Mouse (Mus musculus): ENCODE data around the gene Cldn16. TPM values are rescaled to one million over a fixed set of nuclear protein-coding genes. Genes with fewer than 3 reads are reported as not detected.

Cldn16 gene
- total and polyA plus RNA-seq, 2 experiments, result not detected

DNA sequence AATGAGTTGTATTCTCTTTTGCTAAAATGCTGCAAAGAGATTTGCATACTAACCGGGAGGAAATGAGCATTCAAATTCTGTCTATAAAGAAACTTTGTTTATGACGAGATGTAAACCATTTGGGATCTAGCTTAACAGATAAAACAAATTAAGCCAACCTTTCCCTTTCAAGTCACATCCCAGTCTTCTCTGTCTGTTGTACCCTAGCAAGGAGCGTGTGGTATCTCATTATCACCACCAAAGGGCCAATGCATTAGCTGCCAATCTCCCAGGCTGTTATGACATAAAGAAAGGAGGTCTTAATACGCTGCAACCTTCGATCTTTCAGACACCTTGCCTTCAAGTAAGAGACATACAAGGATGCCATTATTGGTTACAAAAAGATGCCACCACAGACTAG is 62.9 kb downstream of the Cldn16 start:
- Histone ChIP-seq H3K27ac (replicated peaks; ENCODE audit: insufficient read depth, low read depth, low read length) (no peak overlapping the region), H3K79me2 (ENCODE audit: control insufficient read depth, insufficient read depth, low read length) (no peaks in the 10 kb centered on the region), H3K4me1 (ENCODE audit: control insufficient read depth, insufficient read depth, low read length) (peaks cover 4% of the 10 kb centered on the region; the same call in 1 of the 2 replicates), H3K4me3 (ENCODE audit: insufficient read depth, low read depth, low read length) (no peak overlapping the region), H3K9ac (ENCODE audit: low read depth, low read length) (no peak overlapping the region), H3K27me3 (ENCODE audit: control insufficient read depth, insufficient read depth, low read length) (no peaks in the 10 kb centered on the region), H3K36me3 (ENCODE audit: control insufficient read depth, insufficient read depth, low read length) (no peaks in the 10 kb centered on the region)
- DNase-seq (ENCODE audit: extremely low read depth, low read depth, low spot score), result no peak
- TF ChIP-seq CTCF (IDR thresholded peaks at IDR 0.05; ENCODE audit: low read depth, low read length), result no peak
- no peak for TF ChIP-seq POLR2A (IDR thresholded peaks at IDR 0.05; ENCODE audit: extremely low read depth, insufficient read depth, low read length)
- WGBS, result 95% methylated on average over 5 of the region's 5 CpGs

DNA sequence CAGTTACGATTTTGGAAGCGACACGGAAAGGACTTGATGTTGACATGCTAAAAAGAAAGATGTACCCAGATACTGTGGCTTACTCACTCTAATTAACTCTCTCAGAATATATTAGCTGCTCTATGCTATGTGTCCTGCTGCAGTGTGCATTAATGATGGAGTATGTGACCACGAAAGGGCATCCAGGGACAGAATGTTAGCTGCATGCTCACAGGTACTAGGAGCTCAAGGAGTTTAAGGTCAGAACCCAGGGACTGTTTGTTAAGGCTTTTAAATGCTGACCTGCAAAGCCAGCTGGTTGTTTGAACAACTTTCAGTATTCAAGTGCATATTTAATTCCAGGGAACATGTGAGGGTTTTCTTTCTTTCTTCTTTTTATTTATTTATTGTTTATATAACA is 63.7 kb downstream of the Cldn16 start, which contains the start of gene Tmem207:
Gene Tmem207, minus strand, starts transcription at position 101 of the 400 bp plus-strand sequence.
- Histone ChIP-seq H3K79me2 (ENCODE audit: control insufficient read depth, insufficient read depth, low read length) (no peaks in the 10 kb centered on the region), H3K27ac (replicated peaks; ENCODE audit: insufficient read depth, low read depth, low read length) (no peak within 1 kb of the TSS), H3K4me3 (ENCODE audit: insufficient read depth, low read depth, low read length) (no peak within 1 kb of the TSS), H3K27me3 (ENCODE audit: control insufficient read depth, insufficient read depth, low read length) (no peaks in the 10 kb centered on the region), H3K9ac (ENCODE audit: low read depth, low read length) (no peak within 1 kb of the TSS), H3K36me3 (ENCODE audit: control insufficient read depth, insufficient read depth, low read length) (no peaks in the 10 kb centered on the region), H3K4me1 (ENCODE audit: control insufficient read depth, insufficient read depth, low read length) (peaks cover 4% of the 10 kb centered on the region; the same call in 1 of the 2 replicates)
- TF ChIP-seq CTCF (IDR thresholded peaks at IDR 0.05; ENCODE audit: low read depth, low read length) (no peak), POLR2A (IDR thresholded peaks at IDR 0.05; ENCODE audit: extremely low read depth, insufficient read depth, low read length) (no peak)
- no peak for DNase-seq (ENCODE audit: extremely low read depth, low read depth, low spot score)
- WGBS, result 88% methylated on average over 4 of the region's 4 CpGs

DNA sequence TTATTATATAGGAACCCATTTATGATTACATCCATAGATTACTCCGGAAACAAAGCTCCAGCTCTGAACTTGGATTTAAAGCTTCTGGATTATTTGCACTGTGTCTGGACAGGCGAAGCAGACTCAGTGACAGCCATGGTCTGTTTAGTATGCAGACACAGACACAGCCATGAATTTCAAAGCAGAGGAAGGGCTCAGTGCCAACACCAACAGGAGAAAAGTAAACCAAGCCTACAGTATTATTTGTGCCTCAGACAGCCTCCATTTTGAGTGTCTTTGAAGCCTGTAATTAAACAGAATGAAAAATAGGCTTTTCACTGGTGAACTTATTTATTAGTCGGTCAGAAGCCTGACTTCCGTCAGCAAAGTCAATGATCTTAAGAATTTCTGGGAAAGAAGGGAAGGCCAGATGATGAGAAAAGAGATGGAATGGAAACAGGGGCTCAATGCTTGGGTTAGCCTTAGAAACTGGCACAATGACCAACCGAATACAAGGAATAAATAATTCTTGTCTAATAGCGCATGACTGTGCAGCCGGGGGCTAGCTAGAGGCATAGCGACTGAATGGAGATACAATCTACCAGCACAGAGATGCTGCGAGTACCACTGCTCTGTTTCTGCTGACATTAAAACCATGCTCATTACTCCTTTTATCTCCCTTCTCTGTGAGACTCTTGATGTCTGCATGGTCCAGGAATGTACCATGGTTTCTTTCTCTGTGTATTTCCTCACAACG is 65.2 kb downstream of the Cldn16 start:
- WGBS, result 85% methylated on average over 10 of the region's 10 CpGs
- no peak overlapping the region for H3K27ac ChIP-seq (replicated peaks; ENCODE audit: insufficient read depth, low read depth, low read length)
- H3K36me3 ChIP-seq (ENCODE audit: control insufficient read depth, insufficient read depth, low read length), result no peaks in the 10 kb centered on the region
- no peak overlapping the region for H3K9ac ChIP-seq (ENCODE audit: low read depth, low read length)
- TF ChIP-seq POLR2A (IDR thresholded peaks at IDR 0.05; ENCODE audit: extremely low read depth, insufficient read depth, low read length), result no peak
- no peak for TF ChIP-seq CTCF (IDR thresholded peaks at IDR 0.05; ENCODE audit: low read depth, low read length)
- no peaks in the 10 kb centered on the region for H3K79me2 ChIP-seq (ENCODE audit: control insufficient read depth, insufficient read depth, low read length)
- DNase-seq (ENCODE audit: extremely low read depth, low read depth, low spot score), result no peak
- no peaks in the 10 kb centered on the region for H3K27me3 ChIP-seq (ENCODE audit: control insufficient read depth, insufficient read depth, low read length)
- H3K4me1 ChIP-seq (ENCODE audit: control insufficient read depth, insufficient read depth, low read length), result peaks cover 4% of the 10 kb centered on the region; the same call in 1 of the 2 replicates
- no peak overlapping the region for H3K4me3 ChIP-seq (ENCODE audit: insufficient read depth, low read depth, low read length)

DNA sequence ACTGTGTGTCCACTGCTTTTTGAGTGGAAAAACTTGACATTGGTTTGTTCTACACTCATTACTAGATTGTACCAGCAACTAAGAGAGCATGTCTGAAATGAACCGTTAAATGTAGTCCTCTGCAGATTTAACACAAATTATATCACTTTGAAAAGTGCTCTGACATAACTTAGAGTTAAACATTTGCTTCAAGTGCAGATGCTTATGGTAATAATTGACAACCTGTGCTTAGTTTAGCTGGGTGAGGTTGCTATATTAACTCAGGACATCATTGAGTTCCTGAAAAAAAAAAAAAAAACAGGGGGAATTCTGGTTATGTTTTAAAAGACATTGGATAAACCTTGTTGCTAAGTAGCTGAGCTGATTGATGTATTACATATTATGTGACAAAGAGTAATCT is 67.5 kb downstream of the Cldn16 start:
- TF ChIP-seq CTCF (IDR thresholded peaks at IDR 0.05; ENCODE audit: low read depth, low read length) (no peak), POLR2A (IDR thresholded peaks at IDR 0.05; ENCODE audit: extremely low read depth, insufficient read depth, low read length) (no peak)
- no peak overlapping the region for H3K4me3 ChIP-seq (ENCODE audit: insufficient read depth, low read depth, low read length)
- H3K4me1 ChIP-seq (ENCODE audit: control insufficient read depth, insufficient read depth, low read length), result peaks cover 4% of the 10 kb centered on the region; the same call in 1 of the 2 replicates
- no peak overlapping the region for H3K27ac ChIP-seq (replicated peaks; ENCODE audit: insufficient read depth, low read depth, low read length)
- no peaks in the 10 kb centered on the region for H3K36me3 ChIP-seq (ENCODE audit: control insufficient read depth, insufficient read depth, low read length)
- 33% methylated on average over 1 of the region's 1 CpGs for WGBS
- H3K27me3 ChIP-seq (ENCODE audit: control insufficient read depth, insufficient read depth, low read length), result no peaks in the 10 kb centered on the region
- DNase-seq (ENCODE audit: extremely low read depth, low read depth, low spot score), result no peak
- H3K9ac ChIP-seq (ENCODE audit: low read depth, low read length), result no peak overlapping the region
- H3K79me2 ChIP-seq (ENCODE audit: control insufficient read depth, insufficient read depth, low read length), result no peaks in the 10 kb centered on the region

DNA sequence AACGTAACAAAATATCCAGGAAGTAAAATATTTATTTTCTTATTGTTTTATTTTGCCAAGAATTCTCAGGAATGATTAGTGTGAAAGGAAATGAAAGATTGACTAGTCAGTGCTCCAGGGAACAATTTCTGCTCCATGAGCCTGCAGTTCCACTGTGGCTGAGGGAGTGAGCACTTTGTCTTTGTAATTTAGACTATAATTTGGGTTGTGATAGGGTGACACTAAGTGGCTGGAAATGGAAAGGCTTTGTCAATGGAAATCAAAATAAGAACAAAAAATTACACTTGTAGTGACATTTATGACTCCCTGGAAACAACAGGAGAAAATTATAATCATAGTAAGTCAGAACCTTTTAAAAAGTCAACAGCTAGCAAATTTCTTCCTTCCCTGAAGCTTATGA is 69.4 kb downstream of the Cldn16 start:
- 38% methylated on average over 1 of the region's 1 CpGs for WGBS
- no peak for DNase-seq (ENCODE audit: extremely low read depth, low read depth, low spot score)
- no peak overlapping the region for H3K4me3 ChIP-seq (ENCODE audit: insufficient read depth, low read depth, low read length)

More for the DNA sequence above, 69.4 kb downstream of the Cldn16 start:
- H3K27me3 ChIP-seq (ENCODE audit: control insufficient read depth, insufficient read depth, low read length), result no peaks in the 10 kb centered on the region
- H3K36me3 ChIP-seq (ENCODE audit: control insufficient read depth, insufficient read depth, low read length), result no peaks in the 10 kb centered on the region
- H3K4me1 ChIP-seq (ENCODE audit: control insufficient read depth, insufficient read depth, low read length), result peaks cover 4% of the 10 kb centered on the region; the same call in 1 of the 2 replicates
- H3K9ac ChIP-seq (ENCODE audit: low read depth, low read length), result no peak overlapping the region
- no peak for TF ChIP-seq POLR2A (IDR thresholded peaks at IDR 0.05; ENCODE audit: extremely low read depth, insufficient read depth, low read length)
- H3K79me2 ChIP-seq (ENCODE audit: control insufficient read depth, insufficient read depth, low read length), result no peaks in the 10 kb centered on the region
- no peak overlapping the region for H3K27ac ChIP-seq (replicated peaks; ENCODE audit: insufficient read depth, low read depth, low read length)

Other genes starting within 250 kb of the Cldn16 start
- 39.0 and 59.5 TPM in 2 replicates for gene Cldn1, start 91.3 kb upstream of the Cldn16 start, total RNA-seq (2014; rRNA removed)
- gene Cldn1, start 91.3 kb upstream of the Cldn16 start, polyA plus RNA-seq (2012; rRNA removed), result 36.2 and 40.3 TPM in 2 replicates
- not detected in 2 replicates for gene Tmem207, start 63.6 kb downstream of the Cldn16 start, total RNA-seq (2014; rRNA removed)
- gene Tmem207, start 63.6 kb downstream of the Cldn16 start, polyA plus RNA-seq (2012; rRNA removed), result not detected in 2 replicates
- 135 and 160 TPM in 2 replicates for gene Il1rap, start 118.6 kb downstream of the Cldn16 start, total RNA-seq (2014; rRNA removed)
- gene Il1rap, start 118.6 kb downstream of the Cldn16 start, polyA plus RNA-seq (2012; rRNA removed), result 47.7 and 64.6 TPM in 2 replicates

Data from liver, adult 2 months (tissue).